Mouse (Mus musculus) forebrain, embryonic 15.5 days (tissue): ENCODE results near the gene Tbp. TPM values are rescaled to one million over a fixed set of nuclear protein-coding genes. Genes with fewer than 3 reads are reported as not detected.

Experiments
- ATAC-seq: fragments of 200-750 bp; cut with Nextera tagmentation; replicated peaks from 2 replicates; pipeline ENCODE4 v1.8.0; 2017; ENCODE audit warnings: mild to moderate bottlenecking, moderate TSS enrichment, moderate library complexity
- H3K27ac ChIP-seq: fragments of 300-500 bp; sonication (generic); replicated peaks from 2 replicates; pipeline ENCODE4 v1.5.1; 2015; ENCODE audit warnings: mild to moderate bottlenecking, inconsistent platforms
- H3K27me3 ChIP-seq: fragments of 300-500 bp; sonication (generic); 2 replicates; pipeline ENCODE4 v1.6.1; 2015; ENCODE audit warnings: inconsistent platforms
- H3K36me3 ChIP-seq: fragments of 300-500 bp; sonication (generic); 2 replicates; pipeline ENCODE4 v1.6.1; 2015; ENCODE audit warnings: mild to moderate bottlenecking, inconsistent platforms
- H3K4me1 ChIP-seq: fragments of 300-500 bp; sonication (generic); 2 replicates; pipeline ENCODE4 v1.6.1; 2015; ENCODE audit warnings: inconsistent platforms
- H3K4me2 ChIP-seq: fragments of 300-500 bp; sonication (generic); replicated peaks from 2 replicates; pipeline ENCODE4 v1.6.1; 2015; ENCODE audit warnings: mild to moderate bottlenecking, inconsistent platforms
- H3K4me3 ChIP-seq: fragments of 300-500 bp; sonication (generic); 2 replicates; pipeline ENCODE4 v1.5.1; 2015; ENCODE audit warnings: mild to moderate bottlenecking, inconsistent platforms
- H3K9ac ChIP-seq: fragments of 300-500 bp; sonication (generic); replicated peaks from 2 replicates; pipeline ENCODE4 v1.6.1; 2015; ENCODE audit warnings: mild to moderate bottlenecking, inconsistent platforms
- H3K9me3 ChIP-seq: fragments of 300-500 bp; sonication (generic); 2 replicates; pipeline ENCODE4 v1.6.1; 2016; ENCODE audit warnings: inconsistent platforms
- WGBS: fragments of 180-500 bp; shearing (Covaris S2); methylation state at CpG from one replicate; pipeline ENCODE4 v1.1.7; 2015; ENCODE audit warnings: mixed read lengths; 5-methylcytosine and 5-hydroxymethylcytosine counted together
- polyA plus RNA-seq: library from polyadenylated mRNA; unstranded; fragments of >200 nt; fragmentation: Nextera tagmentation; extraction: Ambion mirVana; gene quantifications from 2 replicates; pipeline ENCODE4 v1.2.1, GENCODE M21; 2015

The Tbp gene
- 69.3 and 71.3 TPM in 2 replicates for polyA plus RNA-seq

DNA sequence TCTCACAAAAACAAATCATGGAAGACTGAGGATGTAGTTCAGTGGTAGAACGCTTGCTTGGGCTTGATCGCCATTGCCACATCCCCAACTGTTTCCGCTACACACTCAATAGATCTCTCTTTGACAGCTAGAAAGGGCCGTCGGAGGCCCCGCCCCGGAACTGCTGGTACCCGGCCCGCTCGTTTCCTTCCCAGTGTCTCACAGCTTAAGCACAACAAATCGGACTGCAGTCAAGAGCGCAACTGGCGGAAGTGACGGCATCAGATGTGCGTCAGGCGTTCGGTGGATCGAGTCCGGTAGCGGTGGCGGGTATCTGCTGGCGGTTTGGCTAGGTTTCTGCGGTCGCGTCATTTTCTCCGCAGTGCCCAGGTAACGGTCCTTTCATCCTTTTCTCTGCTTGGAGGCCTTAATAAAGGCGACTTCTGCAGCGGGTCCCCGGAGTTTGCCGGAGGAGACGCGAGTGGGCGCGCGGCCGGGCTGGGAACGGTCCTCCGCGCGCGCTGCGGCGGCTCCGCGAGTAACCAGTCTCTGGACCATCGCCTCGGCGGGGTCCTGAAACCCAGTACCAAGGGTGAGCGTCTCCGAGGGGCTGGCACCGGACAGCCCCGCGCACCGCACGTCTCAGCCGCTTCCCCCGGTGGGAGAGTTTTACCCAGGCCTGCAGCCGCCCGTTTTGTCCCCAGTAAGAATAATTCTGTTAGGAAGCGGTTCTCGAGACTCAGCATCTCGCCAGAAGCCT is at the start of gene Tbp, which contains the start of gene Psmb1:
Gene Tbp (plus strand): TSS at position 233 of the 739 bp plus-strand sequence.
Gene Psmb1 (minus strand): TSS at position 96 of the 739 bp plus-strand sequence.
- WGBS = under 1% methylated on average over 63 of the region's 63 CpGs

DNA sequence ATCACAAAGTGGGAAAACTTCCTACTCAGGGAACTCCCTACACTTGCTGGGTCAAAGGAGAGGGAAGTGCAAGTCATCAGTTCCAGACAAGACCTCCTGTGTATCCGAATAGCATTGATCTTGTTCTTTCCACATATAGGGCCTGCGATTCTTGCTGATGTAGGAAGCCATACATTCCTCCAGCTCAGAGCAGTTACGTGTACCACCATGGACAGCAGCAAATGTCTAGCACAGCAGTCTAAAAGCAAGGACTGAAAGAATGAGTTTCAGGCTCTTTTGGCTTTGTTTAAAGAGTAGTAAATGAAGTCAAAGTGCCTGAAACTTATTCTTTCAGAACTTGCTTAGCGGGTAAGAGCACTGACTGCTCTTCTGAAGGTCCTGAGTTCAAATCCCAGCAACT is 44.5 kb upstream of the Tbp start:
- Histone ChIP-seq H3K27me3 (no peaks in the 10 kb centered on the region), H3K27ac (no peak overlapping the region), H3K4me1 (no peaks in the 10 kb centered on the region), H3K9me3 (no peaks in the 10 kb centered on the region), H3K4me2 (no peak overlapping the region), H3K36me3 (no peaks in the 10 kb centered on the region), H3K4me3 (no peak overlapping the region), H3K9ac (no peak overlapping the region)
- 85% methylated on average over 4 of the region's 4 CpGs for WGBS
- ATAC-seq = no peak

More for the DNA sequence above, at the start of gene Tbp, which contains the start of gene Psmb1:
- ATAC-seq = peak; percentile 95
- peak within 1 kb of the TSS; percentile 84 for H3K9ac ChIP-seq
- H3K4me3 ChIP-seq = peak within 1 kb of the TSS; percentile 66
- peak within 1 kb of the TSS; percentile 93 for H3K27ac ChIP-seq
- H3K9me3 ChIP-seq = no peaks in the 10 kb centered on the region
- peaks cover 47% of the 10 kb centered on the region for H3K4me1 ChIP-seq
- peaks cover 22% of the 10 kb centered on the region for H3K36me3 ChIP-seq
- peak within 1 kb of the TSS; percentile 69 for H3K4me2 ChIP-seq
- no peaks in the 10 kb centered on the region for H3K27me3 ChIP-seq

DNA sequence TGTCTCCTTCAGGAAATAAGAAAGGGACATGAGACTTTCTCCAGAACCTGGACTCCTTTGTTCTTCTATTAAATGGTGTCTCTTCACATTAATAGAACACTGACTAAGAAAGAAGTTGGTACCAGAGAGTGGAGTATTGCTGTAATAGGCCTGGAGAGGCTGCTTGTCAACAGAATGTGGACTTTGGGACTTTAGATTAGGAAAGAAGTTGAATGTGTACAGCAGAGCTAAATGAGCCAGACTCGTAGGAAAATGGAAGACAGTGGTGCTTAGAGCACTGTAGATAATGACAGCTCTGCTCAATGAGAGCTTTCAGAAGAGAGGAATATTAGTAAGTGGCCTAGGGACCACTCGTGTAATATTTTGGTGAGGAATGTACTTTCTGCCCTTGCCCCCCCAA is 43.1 kb upstream of the Tbp start:
- no peaks in the 10 kb centered on the region for H3K4me1 ChIP-seq
- H3K9me3 ChIP-seq = no peaks in the 10 kb centered on the region
- no peaks in the 10 kb centered on the region for H3K36me3 ChIP-seq
- WGBS = 89% methylated on average over 2 of the region's 2 CpGs
- no peak overlapping the region for H3K9ac ChIP-seq
- ATAC-seq = no peak
- H3K27ac ChIP-seq = no peak overlapping the region
- H3K27me3 ChIP-seq = no peaks in the 10 kb centered on the region
- no peak overlapping the region for H3K4me2 ChIP-seq
- H3K4me3 ChIP-seq = no peak overlapping the region

- WGBS = 69% methylated on average over 4 of the region's 4 CpGs
- H3K9ac ChIP-seq = no peak overlapping the region
- no peak overlapping the region for H3K4me2 ChIP-seq
- no peak overlapping the region for H3K27ac ChIP-seq
- no peaks in the 10 kb centered on the region; the same call in 1 of the 2 replicates for H3K36me3 ChIP-seq
- ATAC-seq = peak; percentile 46; the same call in 1 of the 2 replicates
- H3K4me3 ChIP-seq = no peak overlapping the region
- no peaks in the 10 kb centered on the region for H3K27me3 ChIP-seq
- no peaks in the 10 kb centered on the region for H3K4me1 ChIP-seq
- no peaks in the 10 kb centered on the region for H3K9me3 ChIP-seq
Observed at GRCm38 (mm10) chr17:15459761-15460160, 39.9 kb upstream of the Tbp start.

DNA sequence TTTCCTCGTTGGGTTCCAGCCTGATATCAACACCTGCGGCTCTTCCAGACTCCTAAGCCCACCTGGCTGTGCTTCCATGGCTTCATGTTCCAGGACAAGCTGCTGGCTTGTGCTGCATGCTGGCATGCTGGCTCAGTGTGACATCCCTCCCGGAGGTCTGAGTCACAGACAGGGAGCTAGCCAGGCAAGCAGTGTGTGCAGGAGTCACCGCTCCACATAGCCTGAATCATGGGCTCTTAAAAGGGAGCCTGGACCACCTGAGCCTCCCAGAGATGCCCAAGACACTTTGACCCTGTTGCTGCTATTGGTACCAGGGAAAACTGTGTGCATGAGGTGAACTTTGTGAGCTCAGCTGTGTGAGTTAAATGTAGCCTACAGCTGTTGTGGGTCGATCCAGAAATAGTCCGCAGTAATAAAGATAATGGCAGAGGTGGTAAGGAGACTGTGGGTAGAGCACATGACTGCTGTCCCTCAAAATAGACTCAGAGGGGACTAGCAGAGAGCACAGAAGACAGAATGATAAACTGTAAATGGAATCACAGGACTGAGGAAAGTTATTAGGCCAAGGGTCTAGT is 37.7 kb upstream of the Tbp start:
- Histone ChIP-seq H3K9ac (no peak overlapping the region), H3K4me1 (no peaks in the 10 kb centered on the region), H3K4me2 (no peak overlapping the region), H3K9me3 (no peaks in the 10 kb centered on the region), H3K36me3 (peaks cover 3% of the 10 kb centered on the region; the same call in 1 of the 2 replicates), H3K27me3 (no peaks in the 10 kb centered on the region), H3K27ac (no peak overlapping the region), H3K4me3 (no peak overlapping the region)
- WGBS = 96% methylated on average over 6 of the region's 6 CpGs
- no peak for ATAC-seq

- Histone ChIP-seq H3K36me3 (peaks cover 31% of the 10 kb centered on the region), H3K4me3 (no peak overlapping the region), H3K27ac (no peak overlapping the region), H3K4me2 (no peak overlapping the region), H3K4me1 (no peaks in the 10 kb centered on the region), H3K9me3 (no peaks in the 10 kb centered on the region), H3K9ac (no peak overlapping the region), H3K27me3 (no peaks in the 10 kb centered on the region)
- ATAC-seq = peak; percentile 72
- WGBS = 20% methylated on average over 5 of the region's 5 CpGs
Observed at GRCm38 (mm10) chr17:15467669-15468068, 32.0 kb upstream of the Tbp start.

DNA sequence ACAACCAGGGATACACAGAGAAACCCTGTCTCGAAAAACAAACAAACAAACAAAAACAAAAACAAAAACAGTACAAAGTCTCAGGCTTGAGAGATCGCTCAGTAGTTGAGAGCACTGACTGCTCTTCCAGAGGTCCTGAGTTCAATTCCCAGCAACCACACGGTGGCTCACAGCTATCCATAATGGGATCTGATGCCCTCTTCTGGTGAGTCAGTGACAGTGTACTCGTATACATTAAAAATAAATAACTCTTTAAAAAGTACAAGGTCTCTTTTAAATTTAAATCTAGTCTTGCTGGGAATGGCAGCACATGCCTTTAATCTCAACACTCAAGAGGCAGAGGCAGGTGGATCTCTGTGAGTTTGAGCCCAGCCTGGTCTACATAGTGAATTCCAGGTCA is 27.0 kb upstream of the Tbp start:
- Histone ChIP-seq H3K4me2 (no peak overlapping the region), H3K4me3 (no peak overlapping the region), H3K9ac (no peak overlapping the region), H3K36me3 (peaks cover 78% of the 10 kb centered on the region), H3K9me3 (no peaks in the 10 kb centered on the region), H3K27me3 (no peaks in the 10 kb centered on the region), H3K27ac (no peak overlapping the region), H3K4me1 (no peaks in the 10 kb centered on the region)
- 87% methylated on average over 4 of the region's 4 CpGs for WGBS
- no peak for ATAC-seq

DNA sequence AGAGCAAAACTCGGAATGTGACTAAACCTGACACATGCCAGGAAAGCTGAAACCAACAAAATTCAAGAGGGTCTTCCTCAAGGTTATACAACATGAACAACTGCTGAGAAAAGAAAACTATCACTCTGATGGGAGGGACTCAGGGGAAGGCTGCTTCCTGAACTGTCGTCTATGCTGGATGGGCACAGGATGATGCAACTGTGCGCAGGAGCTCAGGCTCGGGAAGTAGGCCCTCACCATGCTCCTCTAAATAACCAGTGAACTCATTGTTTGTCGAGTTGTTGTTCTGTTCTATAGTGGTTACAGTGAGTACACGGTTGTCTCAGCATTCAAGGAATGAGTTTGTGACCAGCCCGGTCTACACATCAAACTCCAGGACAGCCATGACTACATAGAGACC is 9.1 kb upstream of the Tbp start:
- WGBS = 90% methylated on average over 7 of the region's 7 CpGs
- H3K4me3 ChIP-seq = no peak overlapping the region
- ATAC-seq = no peak
- no peak overlapping the region for H3K27ac ChIP-seq
- peaks cover 50% of the 10 kb centered on the region for H3K36me3 ChIP-seq
- 0 out of 2 replicates have a peak, but pooled peaks cover 9% of the 10 kb centered on the region for H3K4me1 ChIP-seq
- H3K9ac ChIP-seq = no peak overlapping the region
- H3K4me2 ChIP-seq = no peak overlapping the region
- H3K9me3 ChIP-seq = no peaks in the 10 kb centered on the region
- no peaks in the 10 kb centered on the region for H3K27me3 ChIP-seq

DNA sequence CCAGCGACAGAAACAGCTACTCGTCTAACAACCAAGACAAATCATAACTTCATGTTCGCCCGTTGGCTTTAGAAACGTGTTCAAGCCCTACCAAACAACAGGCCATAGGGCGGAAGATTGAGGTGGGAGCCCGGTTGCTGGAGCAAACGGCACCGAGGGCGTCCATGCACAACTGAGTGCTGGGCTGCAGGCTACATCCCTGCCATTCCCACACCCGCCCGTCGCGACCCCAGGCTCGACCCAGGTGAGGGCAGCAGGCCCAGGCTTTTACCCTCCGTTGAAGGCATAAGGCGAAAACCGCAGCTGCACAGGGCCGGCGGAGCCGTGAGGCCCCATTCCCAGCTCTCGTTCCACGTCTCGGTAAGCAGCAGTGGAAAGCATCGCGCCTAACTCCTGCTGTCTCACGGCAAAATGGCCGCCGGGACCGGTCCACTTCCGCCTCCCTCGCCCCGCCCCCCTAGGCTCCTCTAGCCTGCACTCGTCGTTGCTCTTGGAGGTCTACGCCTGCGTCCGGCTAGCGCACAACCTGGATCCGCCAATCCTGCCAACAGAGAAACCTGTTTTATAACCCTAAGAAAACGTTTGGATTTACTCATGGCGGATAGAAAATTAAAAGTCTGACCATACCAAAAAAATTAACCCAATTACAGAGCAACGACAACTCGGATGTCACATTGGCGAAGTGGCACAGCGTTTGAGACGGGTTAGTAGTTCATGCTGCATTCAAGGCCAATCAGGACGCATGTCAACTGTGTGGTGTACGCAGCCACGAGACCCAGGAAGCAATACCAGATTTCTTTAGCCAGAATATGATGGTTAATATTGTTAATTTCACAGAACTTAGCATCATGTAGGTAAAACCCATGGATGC is 1.6 kb upstream of the Tbp start:
- ATAC-seq = peak; percentile 96
- WGBS = under 1% methylated on average over 50 of the region's 50 CpGs
- Histone ChIP-seq H3K4me3 (peak overlapping the region; percentile 66), H3K27me3 (no peaks in the 10 kb centered on the region), H3K9me3 (no peaks in the 10 kb centered on the region), H3K9ac (peak overlapping the region; percentile 69), H3K4me2 (peak overlapping the region; percentile 69), H3K27ac (peak overlapping the region; percentile 93), H3K4me1 (peaks cover 49% of the 10 kb centered on the region), H3K36me3 (peaks cover 17% of the 10 kb centered on the region)

DNA sequence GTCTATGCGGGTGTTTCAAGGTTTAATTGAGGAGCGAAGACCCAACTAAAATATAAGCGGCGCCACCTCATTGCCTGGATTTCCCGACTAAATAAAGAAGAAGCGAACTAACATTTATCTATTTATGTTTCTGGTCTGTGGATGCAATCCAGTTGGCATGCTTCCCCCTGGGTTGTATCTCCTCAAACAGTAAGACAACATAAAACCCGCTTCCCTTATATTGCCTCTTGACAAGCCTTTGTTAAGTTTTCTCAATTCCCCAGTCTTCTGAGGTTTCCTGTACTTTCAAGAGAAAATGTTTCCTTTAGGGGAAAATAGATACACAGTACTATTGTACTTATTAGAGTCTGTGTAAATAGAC is 955 bp upstream of the Tbp start:
- H3K27ac ChIP-seq = peak overlapping the region; percentile 93
- peaks cover 15% of the 10 kb centered on the region for H3K36me3 ChIP-seq
- peak overlapping the region; percentile 69 for H3K4me2 ChIP-seq
- H3K4me1 ChIP-seq = peaks cover 49% of the 10 kb centered on the region
- H3K4me3 ChIP-seq = peak overlapping the region; percentile 66
- H3K9ac ChIP-seq = peak overlapping the region; percentile 69; the same call in 1 of the 2 replicates
- WGBS = 42% methylated on average over 7 of the region's 7 CpGs
- ATAC-seq = no peak
- no peaks in the 10 kb centered on the region for H3K27me3 ChIP-seq
- H3K9me3 ChIP-seq = no peaks in the 10 kb centered on the region

- H3K9me3 ChIP-seq = no peaks in the 10 kb centered on the region
- H3K4me3 ChIP-seq = no peak overlapping the region
- no peaks in the 10 kb centered on the region for H3K4me1 ChIP-seq
- peaks cover 94% of the 10 kb centered on the region for H3K36me3 ChIP-seq
- no peak for ATAC-seq
- no peak overlapping the region for H3K4me2 ChIP-seq
- WGBS = 63% methylated on average over 2 of the region's 2 CpGs
- no peak overlapping the region for H3K27ac ChIP-seq
- no peaks in the 10 kb centered on the region for H3K27me3 ChIP-seq
- H3K9ac ChIP-seq = no peak overlapping the region
Observed at GRCm38 (mm10) chr17:15510694-15511093, 11.0 kb downstream of the Tbp start.

DNA sequence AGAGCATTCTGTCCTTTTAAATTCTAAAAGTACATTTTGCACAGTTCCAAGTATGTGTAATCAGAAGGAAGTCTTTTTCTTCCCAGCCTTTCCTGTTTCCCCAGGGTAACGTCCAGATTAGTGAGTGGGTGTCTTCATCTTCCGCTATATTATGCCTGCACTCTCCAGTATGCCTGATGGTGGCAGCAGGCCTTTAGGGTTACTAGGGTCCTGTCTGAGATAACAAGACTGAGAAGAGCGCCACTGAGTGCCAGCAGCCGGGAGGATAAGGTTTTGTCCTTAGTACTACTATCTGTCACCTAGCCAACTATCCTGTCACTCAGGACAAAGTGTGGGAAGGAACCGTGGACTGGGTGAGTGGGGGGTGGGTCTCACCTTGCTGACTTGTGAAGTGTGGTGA is 18.1 kb downstream of the Tbp start:
- no peak for ATAC-seq
- 75% methylated on average over 5 of the region's 5 CpGs for WGBS
- Histone ChIP-seq H3K9me3 (no peaks in the 10 kb centered on the region), H3K4me3 (no peak overlapping the region), H3K27me3 (no peaks in the 10 kb centered on the region), H3K27ac (no peak overlapping the region), H3K4me2 (no peak overlapping the region), H3K9ac (no peak overlapping the region), H3K36me3 (peaks cover 94% of the 10 kb centered on the region), H3K4me1 (no peaks in the 10 kb centered on the region)
